Mouse (Mus musculus) T-helper 1 cell (primary cell): ENCODE results near the gene 4833427G06Rik.
"Not testable (repeated sequence)": the region's sequence is repeated elsewhere in the genome, so short reads cannot be mapped to it uniquely, and the experiment has no call there.

Experiments used
- in situ Hi-C: fragments of 300-600 bp; cut with MboI, MseI; formaldehyde crosslinking; loops from one replicate; pipeline ENCODE4 v1.15.1; 2025; ENCODE audit warnings: high pct_unique_total_duplicates

4833427G06Rik gene

DNA sequence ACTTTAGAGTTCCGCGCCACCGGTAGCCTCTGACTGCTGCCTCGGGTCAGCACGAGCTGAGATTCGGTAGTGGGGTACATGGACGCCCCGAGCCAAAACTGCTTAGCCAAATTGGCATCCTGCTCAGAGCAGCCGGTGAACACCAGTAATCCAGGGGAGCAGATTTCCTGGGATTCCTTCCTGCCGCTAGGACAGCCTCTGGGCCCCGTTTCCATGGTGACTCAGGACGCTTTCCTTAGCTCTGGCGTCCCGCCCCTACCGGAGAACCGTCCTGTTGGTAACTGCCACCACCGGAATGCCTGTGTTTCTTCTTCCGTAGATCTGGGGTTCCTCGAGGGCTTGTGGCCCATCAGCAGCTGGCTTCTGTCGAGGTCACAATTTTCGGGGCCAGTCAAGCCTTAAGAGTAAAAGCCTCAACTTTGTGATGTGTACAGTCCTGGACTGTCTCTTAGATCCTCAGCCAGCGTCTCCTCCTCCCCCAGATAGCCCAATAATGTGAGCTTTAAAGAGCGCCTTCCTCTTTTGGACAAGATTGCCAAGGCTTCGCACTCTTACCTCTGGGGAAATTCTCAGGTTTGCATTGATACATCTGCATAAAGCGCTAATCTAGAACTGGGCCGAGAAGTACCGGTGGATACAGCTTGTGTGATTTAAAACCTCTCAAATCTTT lies at the start of gene 4833427G06Rik:
4833427G06Rik (minus strand) TSS at position 323 of the 670 bp plus-strand sequence.
- in situ Hi-C loops = loop anchor here (10.0 kb wide), 1 partner anchor 1003 kb away; no protein-coding TSS in a partner anchor

DNA sequence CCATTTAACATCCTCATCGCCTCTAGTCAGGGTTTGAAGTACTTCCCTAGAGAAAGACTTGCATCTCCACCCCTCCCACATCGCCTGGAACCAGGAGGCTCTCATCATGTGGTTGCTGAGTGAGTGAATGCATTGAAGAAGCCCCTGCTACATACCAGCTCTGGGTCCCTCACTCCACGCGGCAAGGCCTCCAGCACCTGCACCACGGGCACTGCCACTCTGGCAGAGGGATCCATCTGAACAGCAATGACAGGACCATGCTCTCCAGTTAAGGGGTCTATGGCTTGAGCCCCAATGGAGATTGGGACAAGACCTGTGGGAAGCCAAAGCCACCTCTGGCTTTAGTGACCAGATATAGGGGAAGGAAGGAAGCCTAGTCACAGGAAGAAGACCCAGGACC lies 45.4 kb upstream of the 4833427G06Rik start:
- in situ Hi-C loops = no loop called here

DNA sequence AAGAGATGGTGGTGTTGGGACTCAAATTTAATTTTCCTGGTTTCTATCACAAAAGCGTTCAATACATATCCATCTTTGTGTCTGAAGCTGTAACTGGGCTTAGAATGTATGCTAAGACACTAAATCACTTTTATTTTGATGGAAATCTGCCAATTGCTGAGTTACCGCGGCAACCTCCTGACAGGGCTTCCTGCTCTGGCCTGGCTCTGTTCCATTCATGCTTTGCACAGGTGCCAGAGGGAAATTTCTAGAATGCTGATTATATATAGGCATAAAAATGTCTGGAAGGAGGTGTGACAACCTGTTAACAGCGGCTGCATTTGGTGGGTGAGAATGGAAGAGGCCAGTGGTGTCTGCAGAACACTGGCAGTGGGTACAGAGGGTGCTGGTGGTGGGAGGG lies 44.6 kb upstream of the 4833427G06Rik start:
- in situ Hi-C loops = no loop called here

DNA sequence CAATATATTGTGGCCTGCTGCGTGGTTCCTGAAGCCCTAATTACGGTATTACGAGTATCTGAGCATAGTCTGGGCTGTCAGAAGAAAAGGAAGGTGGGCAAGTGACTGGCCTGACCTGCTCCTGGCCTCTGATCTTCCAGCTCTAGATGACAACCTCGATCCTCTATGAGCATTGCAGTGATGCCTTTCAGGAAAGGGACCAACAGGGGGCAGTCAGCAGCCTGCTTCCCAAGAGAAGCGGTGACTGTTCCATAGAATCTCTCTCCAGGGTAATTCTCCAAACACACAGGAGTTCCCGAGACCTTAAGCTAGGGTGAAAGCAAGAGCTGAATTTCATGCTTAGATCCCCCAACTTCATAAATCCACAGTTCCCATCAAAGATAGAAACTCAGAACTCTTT lies 42.3 kb upstream of the 4833427G06Rik start:
- in situ Hi-C loops = no loop called here

DNA sequence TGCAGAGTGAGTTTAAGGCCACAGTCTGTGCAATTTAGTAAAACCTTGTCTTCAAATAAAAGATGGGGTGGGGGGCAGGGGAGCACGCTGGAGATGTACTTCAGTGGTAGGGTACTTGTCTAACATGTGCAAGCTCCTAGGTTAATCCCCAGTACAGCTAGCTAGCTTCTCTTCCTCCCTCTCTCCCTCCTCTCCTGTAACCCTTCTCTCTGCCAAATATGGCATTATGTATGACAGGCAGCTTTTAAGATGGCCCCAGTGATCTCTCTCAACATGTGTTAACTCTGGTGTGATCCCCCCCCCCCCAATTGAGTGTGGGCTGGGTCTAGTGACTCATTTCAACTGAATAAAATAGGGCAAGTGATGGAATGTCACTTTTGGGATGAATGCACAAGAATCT lies 41.6 kb upstream of the 4833427G06Rik start:
- in situ Hi-C loops = no loop called here

DNA sequence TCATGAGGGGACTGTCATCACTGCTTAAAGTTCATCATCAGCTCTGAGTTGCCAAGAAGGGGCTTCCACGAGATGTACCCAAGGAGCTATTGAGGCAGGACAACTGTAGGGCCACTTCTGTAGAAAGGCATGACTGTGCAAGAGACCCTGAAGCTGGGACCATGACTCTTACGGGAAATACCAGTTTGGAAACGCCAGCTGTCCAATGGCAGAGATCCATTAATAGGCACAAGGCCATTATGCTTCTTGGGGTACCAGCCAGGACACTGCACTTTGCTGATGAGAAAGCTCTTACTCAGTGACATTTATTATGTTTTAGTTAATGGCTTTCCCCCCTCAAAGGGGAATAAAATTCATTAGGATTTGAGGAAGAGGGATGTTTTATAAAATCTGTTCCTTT lies 38.8 kb upstream of the 4833427G06Rik start:
- in situ Hi-C loops = no loop called here

DNA sequence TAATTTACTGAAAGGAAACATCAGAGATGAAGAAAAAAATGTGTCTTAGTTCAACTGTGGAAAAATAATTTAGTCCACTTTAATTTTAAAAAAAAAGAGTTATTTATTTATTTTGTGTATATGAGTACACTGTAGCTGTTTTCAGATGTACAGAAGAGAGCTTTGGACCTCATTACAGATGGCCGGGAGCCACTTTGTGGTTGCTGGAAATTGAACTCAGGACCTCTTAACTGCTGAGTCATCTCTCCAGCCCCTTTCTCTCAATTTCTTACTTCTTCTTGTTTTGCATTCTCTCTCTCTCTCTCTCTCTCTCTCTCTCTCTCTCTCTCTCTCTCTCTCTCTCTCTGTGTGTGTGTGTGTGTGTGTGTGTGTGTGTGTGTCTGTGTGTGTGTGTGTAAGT lies 37.5 kb upstream of the 4833427G06Rik start:
- in situ Hi-C loops = not testable (repeated sequence)

DNA sequence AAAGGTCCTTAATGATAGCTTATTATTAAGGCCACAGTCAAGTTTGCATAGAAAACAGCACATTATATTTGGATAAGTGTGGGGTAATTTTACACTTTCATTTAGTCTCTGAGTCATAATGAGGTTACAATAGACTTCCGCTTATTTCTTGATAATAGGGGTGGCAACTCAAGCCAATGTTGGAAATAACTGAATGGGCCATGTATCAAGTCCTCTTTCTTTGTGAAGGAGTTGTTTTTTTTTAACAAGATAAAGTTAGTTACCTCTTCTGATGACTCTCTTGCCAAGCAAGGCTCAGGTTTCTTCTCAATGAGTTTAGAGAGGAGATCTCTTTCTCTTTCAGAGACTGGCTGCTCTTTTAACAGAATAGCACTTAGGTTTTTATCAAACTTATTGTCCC lies 36.4 kb upstream of the 4833427G06Rik start:
- in situ Hi-C loops = no loop called here

DNA sequence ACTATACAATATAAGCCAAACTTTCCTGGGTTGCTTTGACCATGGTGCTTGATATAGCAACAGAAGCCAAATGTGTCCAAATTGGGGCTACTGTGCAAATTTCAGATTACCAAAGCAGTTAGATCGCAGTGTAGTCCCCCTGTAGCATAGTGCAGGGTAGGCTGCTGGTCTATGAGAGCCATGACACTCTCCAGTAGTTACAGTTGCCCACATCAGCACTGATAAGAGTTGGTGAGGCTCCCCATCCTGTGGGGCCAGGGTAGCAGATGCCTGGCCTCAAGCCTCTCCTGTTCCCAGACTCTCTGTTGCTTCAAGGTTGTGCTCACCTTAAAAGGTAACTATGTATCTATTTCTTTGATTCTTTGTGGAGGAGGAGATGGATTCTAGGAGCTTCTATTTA lies 36.0 kb upstream of the 4833427G06Rik start:
- in situ Hi-C loops = no loop called here

DNA sequence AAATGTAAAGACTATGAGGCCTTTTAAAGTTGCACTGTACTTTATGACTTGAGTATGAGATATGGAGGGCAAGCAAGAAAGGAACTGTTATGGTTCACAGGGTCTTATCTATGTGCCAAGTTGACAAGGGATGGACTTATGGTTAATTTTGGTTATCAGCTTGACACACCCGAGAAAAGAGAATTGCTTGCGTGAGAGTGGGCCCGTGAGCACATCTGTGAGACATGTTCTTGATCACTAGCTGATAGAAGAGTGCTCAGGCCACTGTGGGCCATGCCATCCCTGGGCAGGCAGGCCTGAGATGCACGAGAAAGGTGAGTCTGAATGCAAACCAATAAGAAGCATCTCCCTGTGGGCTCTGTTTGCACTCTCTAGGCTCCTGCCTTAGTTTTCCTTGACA lies 35.6 kb upstream of the 4833427G06Rik start:
- in situ Hi-C loops = no loop called here

DNA sequence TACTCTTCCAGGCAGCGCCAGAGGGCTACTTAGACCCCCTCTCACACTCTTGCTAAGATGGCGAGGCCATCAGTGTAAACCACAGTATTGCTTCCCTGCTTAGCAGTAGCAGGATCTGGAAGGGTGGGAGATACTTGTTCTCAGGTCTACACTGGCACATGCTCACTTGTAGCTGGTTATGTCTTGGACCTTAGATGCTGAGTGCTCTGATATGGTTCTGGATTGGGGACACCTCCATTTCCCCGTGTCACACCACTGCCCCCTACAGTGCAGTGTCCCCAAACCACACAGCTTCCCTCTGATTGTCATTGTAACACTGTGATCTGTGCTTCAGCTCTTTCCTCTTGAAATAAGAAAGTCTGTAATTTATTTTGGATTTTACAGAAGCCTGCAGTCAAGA lies 35.1 kb upstream of the 4833427G06Rik start:
- in situ Hi-C loops = no loop called here

DNA sequence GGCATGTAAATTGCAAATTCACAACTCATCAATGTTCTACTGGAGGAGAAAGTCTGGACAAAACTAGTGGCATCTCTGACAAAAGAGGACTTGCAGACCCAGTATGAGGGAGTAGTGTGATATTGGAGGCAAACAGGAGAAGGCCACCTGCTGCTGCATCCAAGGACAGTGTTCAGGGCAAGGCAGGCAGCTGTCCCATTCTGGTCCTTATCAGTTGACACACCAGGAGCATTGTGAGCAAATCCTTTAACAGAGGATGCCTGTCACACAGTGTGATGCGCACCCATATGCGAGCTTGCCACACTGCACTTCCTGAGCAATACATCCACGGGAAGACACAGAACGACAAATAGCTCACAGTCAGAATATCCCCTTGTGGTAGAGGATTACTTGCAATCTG lies 12.9 kb upstream of the 4833427G06Rik start:
- in situ Hi-C loops = no loop called here

DNA sequence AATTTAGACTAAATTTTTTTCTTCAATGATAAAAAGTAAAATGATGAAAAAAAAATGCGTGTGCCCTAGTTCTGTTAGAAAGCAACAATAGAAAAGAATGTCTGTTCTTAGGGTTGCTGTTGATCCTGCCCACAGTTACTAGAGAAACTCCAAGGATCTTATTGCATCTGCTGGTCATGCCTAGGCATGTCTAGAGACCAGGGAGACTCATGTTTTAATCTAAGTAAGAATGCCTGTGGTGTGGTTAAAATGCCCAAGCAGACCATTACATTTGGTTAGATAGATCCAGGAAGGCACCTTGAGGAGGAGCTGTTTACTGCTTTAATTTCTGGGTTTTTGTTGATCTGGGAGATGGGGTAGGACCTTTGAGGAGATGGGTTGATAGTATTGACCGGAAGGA lies 3.9 kb upstream of the 4833427G06Rik start:
- in situ Hi-C loops = loop anchor here (10.0 kb wide), 1 partner anchor 999 kb away; no protein-coding TSS in a partner anchor

DNA sequence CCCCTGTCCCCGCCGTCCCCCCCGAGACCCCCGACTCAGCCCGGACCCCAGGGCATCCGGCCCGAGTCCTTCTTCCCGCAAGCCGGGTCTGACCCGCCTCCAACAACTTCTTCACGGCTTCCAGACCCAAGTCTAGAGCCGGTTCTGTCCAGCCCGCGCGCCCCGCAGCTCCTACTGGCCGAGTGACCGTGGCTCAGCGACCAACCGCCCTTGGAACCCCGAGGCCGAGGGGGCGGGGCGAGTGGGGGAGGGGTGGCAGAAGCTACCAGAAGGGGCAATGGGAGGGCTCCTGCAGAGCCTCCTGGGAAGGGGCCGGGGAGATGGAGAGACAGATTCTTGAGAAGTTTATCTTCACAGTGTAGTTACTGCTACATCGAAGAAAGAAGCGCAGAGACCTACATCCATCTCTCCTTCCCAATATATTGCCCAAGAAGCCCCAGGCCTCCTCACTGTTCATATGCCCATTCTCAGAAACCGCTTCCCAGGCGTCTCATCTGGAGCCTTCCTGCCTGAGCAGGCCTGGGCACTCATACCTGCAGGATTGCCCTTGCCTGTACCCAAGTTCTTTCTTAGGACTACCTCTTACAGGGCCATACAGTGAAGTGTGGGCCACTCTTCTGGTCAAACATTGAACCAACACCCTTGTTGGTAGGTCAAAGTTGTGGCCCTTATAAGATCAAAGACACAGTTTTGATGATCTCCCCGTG lies 2.1 kb upstream of the 4833427G06Rik start:
- in situ Hi-C loops = loop anchor here (10.0 kb wide), 1 partner anchor 1001 kb away; no protein-coding TSS in a partner anchor

DNA sequence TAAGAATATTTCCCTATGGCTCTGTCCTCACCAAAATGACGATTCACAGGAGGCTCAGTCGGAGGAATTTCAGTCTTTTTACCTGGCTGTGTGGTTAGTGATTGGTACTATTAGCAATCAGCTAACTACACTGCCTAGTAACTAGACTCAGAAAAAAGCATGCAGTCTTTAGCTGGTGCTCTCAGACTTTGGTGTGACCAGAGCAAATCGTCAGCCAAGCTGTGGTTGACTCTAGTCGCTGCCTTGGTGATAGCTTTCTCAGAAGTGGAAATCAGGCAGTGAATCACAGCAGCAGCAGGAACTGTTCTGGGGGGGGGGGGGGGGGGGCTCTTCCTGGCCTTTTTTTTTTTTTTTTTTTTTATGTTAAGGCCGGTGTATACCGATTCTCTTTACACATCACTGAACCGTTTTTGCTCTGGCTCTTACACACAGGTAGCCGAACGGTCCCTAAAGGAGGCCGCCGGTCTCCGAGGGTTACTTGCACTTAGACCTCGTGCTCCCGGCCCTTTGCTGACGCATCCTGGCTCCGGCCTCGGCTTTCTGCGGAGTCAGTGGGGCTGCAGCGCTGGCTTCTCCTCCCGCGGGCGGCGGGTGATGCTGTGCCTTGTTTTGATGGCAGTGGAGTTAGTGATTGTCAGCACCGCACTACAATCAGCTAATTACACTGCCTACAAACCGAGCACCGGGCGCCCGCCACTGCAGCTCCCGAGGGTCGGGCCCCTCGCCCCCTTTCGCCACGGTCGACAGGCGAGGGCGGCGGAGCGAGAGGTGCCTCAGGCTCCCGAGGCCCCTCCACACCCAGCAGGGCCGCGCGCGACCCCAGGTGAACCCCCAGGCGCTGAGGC lies 1.3 kb upstream of the 4833427G06Rik start:
- in situ Hi-C loops = loop anchor here (10.0 kb wide), 1 partner anchor 1002 kb away; no protein-coding TSS in a partner anchor

DNA sequence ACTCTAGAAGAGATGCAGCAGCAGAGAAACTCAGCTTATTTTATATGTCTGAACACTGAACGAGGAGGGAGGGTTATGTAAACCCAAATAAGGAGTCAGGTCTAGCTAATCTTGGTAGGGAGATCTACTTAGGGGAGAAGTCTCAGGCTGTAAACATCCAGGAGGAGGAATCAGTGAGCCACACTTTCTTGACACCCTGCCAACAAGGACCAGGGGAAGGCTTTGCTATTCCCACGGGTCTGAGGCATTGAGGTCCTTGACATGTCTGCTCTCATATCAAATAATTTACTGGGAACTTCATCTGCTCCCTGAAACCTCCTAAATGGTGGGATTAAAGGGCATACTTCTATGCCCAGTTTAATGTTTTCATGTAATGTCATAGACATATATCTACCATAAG lies 5.6 kb downstream of the 4833427G06Rik start:
- in situ Hi-C loops = no loop called here

DNA sequence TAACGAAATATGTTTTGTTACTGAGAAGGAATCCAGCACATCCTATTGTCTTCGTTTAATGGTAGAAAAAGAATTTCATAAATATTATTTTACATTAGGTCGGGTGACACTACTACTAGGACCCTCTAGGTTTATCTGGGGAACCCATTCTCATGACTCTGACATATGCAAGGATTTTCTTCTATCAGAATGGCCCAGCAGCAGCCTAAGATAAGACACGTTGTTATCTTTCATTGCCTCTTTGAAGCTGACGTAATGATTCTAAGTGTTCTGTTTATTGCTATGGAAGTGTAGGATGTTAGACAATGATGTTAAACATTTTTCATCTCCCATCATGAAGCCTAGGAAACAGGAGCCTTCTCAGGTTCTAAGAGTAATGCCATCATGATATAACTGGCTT lies 8.2 kb downstream of the 4833427G06Rik start:
- in situ Hi-C loops = no loop called here

DNA sequence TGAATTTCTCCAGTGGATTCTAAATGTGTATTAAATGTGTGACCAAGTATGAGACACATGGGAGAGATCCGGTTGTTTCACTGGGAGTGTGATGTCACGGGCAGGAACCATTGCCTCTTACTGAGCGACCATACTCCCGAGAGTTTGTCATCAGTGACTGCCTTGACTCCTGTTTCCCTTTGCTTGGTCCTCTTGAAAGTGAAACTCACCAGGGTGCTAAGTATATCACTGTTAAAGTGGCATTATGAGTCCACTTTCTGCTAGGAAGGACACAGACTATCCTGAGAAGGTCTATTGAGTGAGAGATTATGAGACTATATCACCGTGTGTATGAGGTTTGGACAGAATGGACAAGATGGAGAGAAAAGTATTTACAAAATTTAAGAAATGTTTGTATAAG lies 20.3 kb downstream of the 4833427G06Rik start:
- in situ Hi-C loops = no loop called here

DNA sequence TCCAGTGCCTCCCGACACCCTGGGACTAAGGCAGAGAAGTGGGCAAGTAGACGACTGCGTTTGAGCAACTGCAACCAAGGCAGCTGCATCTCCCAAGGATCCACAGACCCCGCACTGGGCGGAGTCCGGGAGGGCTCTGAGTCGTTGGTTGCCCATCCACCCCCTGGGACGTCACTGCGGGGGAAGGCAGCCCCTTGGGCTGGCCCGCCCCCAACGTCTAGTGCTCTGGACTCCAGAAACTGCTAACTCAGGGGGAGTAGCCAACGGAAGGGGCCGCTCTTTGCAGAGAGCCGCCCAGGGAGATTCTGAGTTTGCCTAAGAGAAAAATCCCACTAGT lies 24.9 kb downstream of the 4833427G06Rik start, which contains the start of gene Layn:
Layn (minus strand) TSS at position 116 of the 337 bp plus-strand sequence.
- in situ Hi-C loops = no loop called here

DNA sequence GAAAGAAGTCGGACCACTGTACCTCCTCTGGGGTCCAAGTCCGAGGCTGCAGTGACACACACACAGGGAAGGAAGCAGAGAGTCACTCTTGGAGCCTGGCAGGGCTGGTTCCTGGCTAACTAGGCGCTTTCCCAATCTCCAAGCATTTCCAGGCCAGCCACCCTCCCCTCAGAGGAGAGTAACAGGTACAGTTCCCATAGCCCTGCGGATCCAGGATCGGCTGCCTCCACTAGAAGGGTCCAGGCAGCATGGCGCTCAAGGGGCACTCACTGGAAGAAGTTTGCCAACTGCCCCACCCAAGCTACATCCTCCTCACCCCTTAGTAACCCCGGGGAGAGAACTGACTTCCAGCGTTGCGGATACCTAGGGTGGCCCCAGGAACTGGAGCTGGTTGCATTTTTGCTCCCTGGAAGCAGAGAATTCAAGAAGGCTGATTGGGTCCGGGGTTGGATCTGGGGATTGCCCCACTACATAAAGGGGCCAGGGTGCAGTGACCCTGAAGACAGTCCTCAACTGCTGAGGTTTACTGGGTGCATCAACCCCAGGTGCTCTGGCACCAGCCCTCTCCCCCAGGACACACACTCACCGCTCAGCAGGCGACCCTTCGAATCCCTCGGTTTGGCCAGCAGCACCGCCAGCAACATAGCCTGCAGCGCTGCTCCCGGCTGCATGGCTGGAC lies 25.4 kb downstream of the 4833427G06Rik start:
- in situ Hi-C loops = no loop called here

DNA sequence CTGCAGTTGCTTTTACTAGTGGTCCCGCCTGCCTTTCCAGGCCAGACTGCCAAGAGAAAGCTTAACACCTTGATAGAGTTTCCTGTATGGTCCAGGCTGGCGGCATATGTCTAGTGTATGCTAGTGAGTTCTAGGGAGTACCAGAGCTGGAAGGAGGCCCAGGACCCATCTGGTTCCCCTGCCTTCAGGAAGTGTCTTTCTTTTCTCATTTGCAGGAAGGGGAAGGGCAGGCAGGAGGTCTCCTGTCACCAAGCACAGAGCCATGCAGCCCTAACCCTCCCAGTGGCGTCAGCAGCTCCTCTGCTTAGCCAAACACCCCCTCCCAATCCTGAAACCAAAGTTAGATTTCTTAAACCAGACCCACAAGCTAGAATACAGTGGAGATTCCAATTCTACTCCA lies 26.1 kb downstream of the 4833427G06Rik start:
- in situ Hi-C loops = no loop called here

DNA sequence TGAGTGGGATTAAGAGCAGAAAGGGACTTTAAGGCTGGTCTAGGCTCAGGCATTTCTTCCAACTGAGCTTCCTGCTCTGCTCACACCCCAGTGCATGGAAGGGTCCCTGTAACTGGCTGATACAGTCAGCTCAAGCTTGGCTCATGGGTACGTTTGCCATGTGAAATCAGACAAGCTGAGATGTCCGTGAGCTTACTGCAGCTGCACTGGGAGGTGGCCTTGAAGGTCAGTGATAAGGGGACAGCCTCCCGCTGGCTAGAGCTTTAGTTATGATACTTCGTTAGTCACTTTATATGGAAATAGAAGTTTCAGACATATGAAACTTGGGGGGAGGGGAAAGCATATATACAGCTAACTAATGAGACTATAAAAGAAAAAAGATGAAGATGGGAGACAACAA lies 31.1 kb downstream of the 4833427G06Rik start:
- in situ Hi-C loops = no loop called here
